Mouse (Mus musculus) liver, postnatal 0 days (tissue): ENCODE measurements around the gene Tap1.

ENCODE experiments used
- CTCF ChIP-seq: sonication (generic); IDR thresholded peaks from 2 replicates; pipeline ENCODE4 v1.5.1; 2016; ENCODE audit warnings: antibody characterized with exemption, low read depth
- EP300 ChIP-seq: IDR thresholded peaks from 2 replicates; pipeline ENCODE4 v1.6.1; 2016; ENCODE audit warnings: antibody characterized with exemption, low read depth, mild to moderate bottlenecking

GRCm38 (mm10) chr17:34224816-34225215, 37.5 kb downstream of the Tap1 start:
- TF ChIP-seq CTCF (no peak), EP300 (no peak)
